Mouse (Mus musculus) hematopoietic stem cell, adult 5-6 weeks (primary cell): ENCODE data around the gene Apbb2. TPM values are rescaled to one million over a fixed set of nuclear protein-coding genes. Genes with fewer than 3 reads are reported as not detected.

ENCODE experiments used
- ATAC-seq, 2 experiments: fragments of 125-278 bp in 1 of 2; replicated peaks in 1 of 2; 2 replicates each; pipeline ENCODE4 v1.8.0; 2016 to 2017; ENCODE audit warnings: inconsistent platforms in 2 of 2, mild to moderate bottlenecking in 2 of 2, moderate number of reproducible peaks in 2 of 2, low read depth in 1 of 2, moderate TSS enrichment in 1 of 2; ENCODE audit not compliant: low FRiP score in 2 of 2, poor library complexity in 2 of 2, severe bottlenecking in 2 of 2, insufficient read depth in 1 of 2, low TSS enrichment in 1 of 2
- total RNA-seq: library from RNA; stranded (forward); fragments of 172-1452, 232-1000 nt; gene quantifications from 2 replicates; pipeline ENCODE4 v1.2.3, GENCODE M21; 2017

The Apbb2 gene
- total RNA-seq, 1 experiment from 2014 or later = 5.2 TPM

GRCm38 (mm10) chr5:66363274-66364261 lies 255.0 kb downstream of the Apbb2 start:
- peak; percentile 27 to 33; a peak in 1 of 4 replicates for ATAC-seq

DNA sequence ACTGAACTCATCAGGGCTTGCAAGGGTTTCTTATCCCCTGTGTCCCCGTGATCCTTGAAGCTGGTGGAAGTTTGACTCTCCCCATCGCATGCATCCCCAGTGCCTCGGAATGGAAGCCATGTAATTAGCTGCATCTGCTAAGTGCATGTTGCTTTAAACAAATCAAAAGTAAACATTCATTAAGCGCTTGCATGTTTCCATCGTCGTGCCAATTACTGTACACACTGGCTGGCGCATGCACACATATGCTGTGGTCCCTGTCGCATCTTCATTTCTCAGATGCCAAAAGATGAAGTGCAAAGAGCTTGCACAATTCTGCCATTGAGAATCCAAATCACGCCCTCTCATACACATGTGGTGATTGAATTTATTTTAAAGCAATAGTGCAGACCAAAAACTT lies 257.8 kb downstream of the Apbb2 start:
- ATAC-seq = no peak

DNA sequence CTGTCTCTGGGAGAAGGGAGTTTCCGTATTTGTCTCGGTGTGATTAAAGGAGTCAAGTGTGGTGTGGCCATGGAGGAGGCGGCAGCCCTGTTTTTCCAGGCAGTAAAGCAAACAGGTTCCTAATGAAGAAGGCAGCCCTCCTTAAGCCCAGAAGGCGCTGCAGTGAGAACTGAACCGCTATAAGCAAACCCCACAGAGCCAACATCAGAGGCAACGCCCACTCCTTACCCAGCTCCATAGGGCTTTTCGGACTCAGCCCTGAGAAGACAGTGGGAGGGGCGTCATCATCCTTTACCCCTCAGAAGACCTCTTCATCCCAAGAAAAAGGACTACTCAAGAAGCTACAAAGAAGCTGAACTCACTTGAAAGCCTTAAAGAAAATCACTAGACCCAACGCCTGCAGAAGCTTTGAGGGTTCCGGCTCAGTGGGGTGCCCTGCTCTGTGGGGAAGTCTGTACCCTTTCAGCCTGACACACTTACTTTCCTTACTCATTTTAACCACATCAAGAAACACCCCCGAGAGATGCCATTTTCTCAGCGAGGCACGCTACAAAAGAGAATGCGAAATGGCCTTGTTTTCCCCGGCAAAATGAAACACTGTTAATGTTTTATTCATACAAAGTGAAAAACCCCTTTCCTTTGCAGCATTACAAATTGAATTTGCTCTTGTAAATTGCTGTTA lies 258.7 kb downstream of the Apbb2 start:
- no peak for ATAC-seq

- no peak for ATAC-seq
Measured at GRCm38 (mm10) chr5:66355147-66355546, 263.4 kb downstream of the Apbb2 start.

DNA sequence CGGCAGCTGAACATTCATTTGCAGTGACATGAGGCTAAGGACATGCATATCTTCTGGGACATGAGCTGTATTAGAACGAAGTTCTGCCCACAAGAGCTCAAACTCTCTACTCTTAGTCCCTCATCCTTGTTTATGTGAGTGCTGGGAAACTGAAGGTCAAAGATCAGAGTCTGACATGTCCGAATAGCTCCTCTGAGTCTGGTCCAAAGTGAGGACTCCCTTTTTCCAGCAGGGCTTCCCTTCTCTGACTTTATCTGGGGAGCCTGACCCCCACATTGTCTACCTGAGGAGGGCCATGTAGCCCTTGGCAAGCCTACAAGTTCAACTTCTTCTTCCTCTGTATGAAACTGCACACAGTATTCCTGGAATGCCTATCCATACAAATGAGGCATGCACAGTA lies 264.7 kb downstream of the Apbb2 start:
- ATAC-seq = no peak

DNA sequence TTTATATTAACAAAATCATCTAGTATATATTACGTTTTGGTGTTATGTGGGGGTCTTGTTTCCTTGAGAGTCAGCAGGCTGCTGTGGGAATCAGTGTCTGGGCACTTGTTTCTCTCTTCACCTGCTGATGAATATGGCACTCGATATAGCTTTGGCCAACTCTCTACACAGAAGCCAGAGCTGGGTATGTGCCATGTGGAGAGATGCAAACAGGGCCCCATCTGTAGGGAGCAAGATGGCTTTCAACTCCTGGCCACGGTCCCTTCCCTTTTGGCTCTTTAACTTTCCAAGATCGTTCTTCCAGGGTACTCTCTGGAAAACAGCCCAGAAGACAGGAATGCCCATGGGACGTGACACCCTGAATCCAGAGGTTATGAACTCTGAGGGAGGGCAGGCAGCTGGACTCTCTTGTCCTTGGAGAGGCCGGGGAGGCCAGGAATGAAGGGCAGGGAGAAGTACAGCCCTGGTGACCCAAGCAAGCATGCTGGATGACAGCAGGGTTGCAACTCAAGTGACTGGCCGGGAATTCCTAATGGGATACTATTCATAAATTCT lies 266.7 kb downstream of the Apbb2 start:
- ATAC-seq = no peak

- ATAC-seq = no peak
Measured at GRCm38 (mm10) chr5:66351064-66351463, 267.5 kb downstream of the Apbb2 start.

GRCm38 (mm10) chr5:66350611-66351010 lies 268.0 kb downstream of the Apbb2 start:
- no peak for ATAC-seq

GRCm38 (mm10) chr5:66348421-66348820 lies 270.2 kb downstream of the Apbb2 start:
- ATAC-seq = no peak

- ATAC-seq = no peak
Measured at GRCm38 (mm10) chr5:66346756-66347155, 271.8 kb downstream of the Apbb2 start.

- no peak for ATAC-seq
Measured at GRCm38 (mm10) chr5:66345140-66345539, 273.4 kb downstream of the Apbb2 start.

DNA sequence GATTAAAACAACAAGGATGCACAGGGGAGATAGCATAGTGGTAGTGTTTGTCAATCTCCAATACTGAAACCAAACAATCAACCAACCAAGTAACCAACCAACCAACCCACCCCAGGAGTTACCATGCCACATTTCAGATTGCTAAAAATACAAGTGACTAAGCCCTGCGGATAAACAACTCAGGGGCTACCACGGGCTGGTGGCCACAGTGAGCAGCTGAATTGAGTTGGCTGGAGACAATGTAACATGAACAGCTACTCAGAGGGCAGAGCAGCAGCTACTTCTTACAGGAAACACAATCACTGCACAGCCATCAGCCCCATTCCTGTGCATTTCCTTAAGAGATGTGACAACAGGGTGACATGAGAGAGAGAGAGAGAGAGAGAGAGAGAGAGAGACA lies 274.4 kb downstream of the Apbb2 start:
- no peak for ATAC-seq

DNA sequence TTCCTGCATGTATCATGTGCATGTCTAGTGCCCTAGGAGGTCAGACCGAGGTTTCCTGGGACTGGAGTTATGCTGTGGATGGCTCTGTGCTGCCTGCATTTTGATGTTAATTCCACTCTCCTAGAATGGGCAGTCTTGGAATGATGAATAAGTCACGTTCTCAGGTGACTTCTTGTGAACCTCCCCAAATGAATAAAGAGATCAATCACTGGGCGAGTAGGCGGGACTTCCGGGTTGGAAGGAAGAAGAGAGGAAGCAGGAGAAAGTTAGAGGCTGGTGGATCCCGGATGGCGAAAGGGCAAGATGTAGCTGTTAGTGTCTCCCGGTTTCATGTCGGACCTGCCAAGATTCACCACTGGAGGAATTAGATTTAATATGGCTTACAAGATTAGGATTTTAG lies 276.3 kb downstream of the Apbb2 start:
- no peak for ATAC-seq

- ATAC-seq = no peak
Measured at GRCm38 (mm10) chr5:66341848-66342247, 276.7 kb downstream of the Apbb2 start.

DNA sequence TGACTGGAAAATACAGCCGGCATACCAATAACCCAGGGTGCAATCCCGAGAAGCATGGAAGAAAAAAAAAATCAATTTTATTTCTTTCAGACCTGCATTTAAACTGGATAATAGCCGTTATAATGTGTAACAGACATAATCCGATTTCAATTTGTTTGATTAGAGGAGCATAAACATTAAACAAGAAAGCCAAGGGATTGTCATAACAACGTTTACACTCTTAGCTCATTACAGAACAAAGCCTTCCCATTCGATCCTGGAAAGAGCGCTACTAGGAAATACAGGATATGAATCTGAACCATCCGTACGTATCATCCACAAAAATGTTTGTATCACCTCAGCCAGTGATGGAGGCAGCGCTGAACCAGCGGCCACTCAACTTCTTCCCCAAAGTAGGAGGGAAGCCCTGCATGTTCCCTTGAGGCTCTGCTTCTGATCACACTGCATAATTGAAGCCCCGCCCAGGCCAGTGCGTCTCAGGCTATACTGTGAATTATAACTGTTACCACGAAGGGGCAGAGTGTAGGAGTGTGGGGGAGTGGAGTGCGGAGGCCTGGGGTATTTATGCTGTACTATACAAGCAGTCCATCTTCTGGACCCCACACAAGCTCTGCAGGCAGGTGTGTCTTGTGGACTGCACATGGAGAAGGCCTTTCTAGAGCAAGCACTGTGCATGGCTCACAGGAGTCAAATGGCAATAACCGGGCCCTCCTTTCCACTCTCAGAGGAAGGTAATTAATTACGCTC lies 278.1 kb downstream of the Apbb2 start:
- no peak for ATAC-seq

- ATAC-seq = 0 out of 4 replicates have a peak, but pooled peaks have one; percentile 29 to 35
Measured at GRCm38 (mm10) chr5:66338583-66338982, 280.0 kb downstream of the Apbb2 start.

GRCm38 (mm10) chr5:66337969-66338345 lies 280.6 kb downstream of the Apbb2 start:
- no peak for ATAC-seq
